Mouse (Mus musculus) bone marrow, adult 2 months (tissue): Measurements from ENCODE around the gene Mpo.

Experiments used
- CTCF ChIP-seq: fragments of 200-500 bp; IDR thresholded peaks from 2 replicates; pipeline ENCODE4 v1.5.1; 2011; ENCODE audit warnings: low read length, control low read depth; ENCODE audit not compliant: control insufficient read depth, insufficient read depth
- POLR2A ChIP-seq: fragments of 200-500 bp; IDR thresholded peaks from 2 replicates; pipeline ENCODE4 v1.6.1; 2011; ENCODE audit warnings: low read depth, mild to moderate bottlenecking, control low read depth, low read length, borderline replicate concordance; ENCODE audit not compliant: control insufficient read depth

- no peak for TF ChIP-seq POLR2A
- TF ChIP-seq CTCF, result no peak
These were observed 14.5 kb upstream of the Mpo start for GRCm38 (mm10) chr11:87778915-87779314.
